Mouse (Mus musculus): ENCODE data around the gene Kcnb1. TPM values are rescaled to one million over a fixed set of nuclear protein-coding genes. Genes with fewer than 3 reads are reported as not detected.
"Not testable (repeated sequence)": the region's sequence is repeated elsewhere in the genome, so short reads cannot be mapped to it uniquely, and the experiment has no call there.

Kcnb1 gene
- polyA plus RNA-seq, 1 experiment from 2014 or later = 3.5 TPM

GRCm38 (mm10) chr2:167212089-167212488, 22.1 kb upstream of the Kcnb1 start:
- H3K4me2 ChIP-seq (replicated peaks) = no peak overlapping the region
- H3K27me3 ChIP-seq (ENCODE audit: control insufficient read depth, insufficient read depth, low read length) = no peaks in the 10 kb centered on the region
- ATAC-seq (ENCODE audit: low FRiP score) (no peak), DNase-seq (ENCODE audit: low spot score) (no peak)
- 93% methylated on average over 3 of the region's 3 CpGs for WGBS
- no peak overlapping the region for H3K4me3 ChIP-seq (replicated peaks; ENCODE audit: low read length)
- no peaks in the 10 kb centered on the region for H3K9me3 ChIP-seq (ENCODE audit: control insufficient read depth, low read length)
- H3K9ac ChIP-seq = no peak overlapping the region
- no peaks in the 10 kb centered on the region for H3K4me1 ChIP-seq (replicated peaks; ENCODE audit: control insufficient read depth, insufficient read depth, low read length)
- H3K36me3 ChIP-seq (replicated peaks; ENCODE audit: control insufficient read depth, insufficient read depth) = no peaks in the 10 kb centered on the region
- H3K27ac ChIP-seq = no peak overlapping the region

- Histone ChIP-seq H3K4me3 (replicated peaks; ENCODE audit: low read length) (no peak overlapping the region), H3K36me3 (replicated peaks; ENCODE audit: control insufficient read depth, insufficient read depth) (no peaks in the 10 kb centered on the region), H3K9me3 (ENCODE audit: control insufficient read depth, low read length) (no peaks in the 10 kb centered on the region), H3K4me1 (replicated peaks; ENCODE audit: control insufficient read depth, insufficient read depth, low read length) (no peaks in the 10 kb centered on the region), H3K27me3 (ENCODE audit: control insufficient read depth, insufficient read depth, low read length) (no peaks in the 10 kb centered on the region), H3K27ac (no peak overlapping the region), H3K4me2 (replicated peaks) (no peak overlapping the region), H3K9ac (no peak overlapping the region)
- ATAC-seq (ENCODE audit: low FRiP score) = no peak
- 72% methylated on average over 9 of the region's 9 CpGs for WGBS
- no peak for DNase-seq (ENCODE audit: low spot score)
Measured at GRCm38 (mm10) chr2:167209900-167210299, 19.9 kb upstream of the Kcnb1 start.

- WGBS = 85% methylated on average over 3 of the region's 3 CpGs
Measured at GRCm38 (mm10) chr2:167208984-167209383, 19.0 kb upstream of the Kcnb1 start.

GRCm38 (mm10) chr2:167205918-167206629, 16.1 kb upstream of the Kcnb1 start:
- no peaks in the 10 kb centered on the region for H3K36me3 ChIP-seq (replicated peaks; ENCODE audit: control insufficient read depth, insufficient read depth)
- WGBS = 91% methylated on average over 18 of the region's 18 CpGs
- H3K4me3 ChIP-seq (replicated peaks; ENCODE audit: low read length) = no peak overlapping the region
- H3K9me3 ChIP-seq (ENCODE audit: control insufficient read depth, low read length) = no peaks in the 10 kb centered on the region
- peaks cover 14% of the 10 kb centered on the region for H3K4me1 ChIP-seq (replicated peaks; ENCODE audit: control insufficient read depth, insufficient read depth, low read length)
- H3K9ac ChIP-seq = no peak overlapping the region
- no peaks in the 10 kb centered on the region for H3K27me3 ChIP-seq (ENCODE audit: control insufficient read depth, insufficient read depth, low read length)
- ATAC-seq (ENCODE audit: low FRiP score) (no peak), DNase-seq (ENCODE audit: low spot score) (no peak)
- no peak overlapping the region for H3K4me2 ChIP-seq (replicated peaks)
- no peak overlapping the region for H3K27ac ChIP-seq

More at GRCm38 (mm10) chr2:167208984-167209383, 19.0 kb upstream of the Kcnb1 start:
- H3K4me2 ChIP-seq (replicated peaks) = no peak overlapping the region
- no peak overlapping the region for H3K4me3 ChIP-seq (replicated peaks; ENCODE audit: low read length)
- H3K27me3 ChIP-seq (ENCODE audit: control insufficient read depth, insufficient read depth, low read length) = no peaks in the 10 kb centered on the region
- H3K36me3 ChIP-seq (replicated peaks; ENCODE audit: control insufficient read depth, insufficient read depth) = no peaks in the 10 kb centered on the region
- ATAC-seq (ENCODE audit: low FRiP score) (no peak), DNase-seq (ENCODE audit: low spot score) (no peak)
- H3K9me3 ChIP-seq (ENCODE audit: control insufficient read depth, low read length) = no peaks in the 10 kb centered on the region
- H3K4me1 ChIP-seq (replicated peaks; ENCODE audit: control insufficient read depth, insufficient read depth, low read length) = no peaks in the 10 kb centered on the region
- H3K9ac ChIP-seq = no peak overlapping the region
- H3K27ac ChIP-seq = no peak overlapping the region

- H3K27me3 ChIP-seq (ENCODE audit: control insufficient read depth, insufficient read depth, low read length); ATAC-seq (ENCODE audit: low FRiP score); H3K9me3 ChIP-seq (ENCODE audit: control insufficient read depth, low read length); H3K4me2 ChIP-seq (replicated peaks); H3K4me3 ChIP-seq (replicated peaks; ENCODE audit: low read length); H3K9ac ChIP-seq; H3K36me3 ChIP-seq (replicated peaks; ENCODE audit: control insufficient read depth, insufficient read depth); H3K27ac ChIP-seq; DNase-seq (ENCODE audit: low spot score): not testable (repeated sequence)
- 86% methylated on average over 5 of the region's 5 CpGs for WGBS
- peaks cover 19% of the 10 kb centered on the region for H3K4me1 ChIP-seq (replicated peaks; ENCODE audit: control insufficient read depth, insufficient read depth, low read length)
Measured at GRCm38 (mm10) chr2:167204686-167205085, 14.7 kb upstream of the Kcnb1 start.

GRCm38 (mm10) chr2:167203505-167204166, 13.7 kb upstream of the Kcnb1 start:
- Histone ChIP-seq H3K4me1 (replicated peaks; ENCODE audit: control insufficient read depth, insufficient read depth, low read length) (peaks cover 24% of the 10 kb centered on the region), H3K27me3 (ENCODE audit: control insufficient read depth, insufficient read depth, low read length) (no peaks in the 10 kb centered on the region), H3K27ac (no peak overlapping the region), H3K4me2 (replicated peaks) (no peak overlapping the region), H3K4me3 (replicated peaks; ENCODE audit: low read length) (no peak overlapping the region), H3K9ac (no peak overlapping the region), H3K9me3 (ENCODE audit: control insufficient read depth, low read length) (no peaks in the 10 kb centered on the region), H3K36me3 (replicated peaks; ENCODE audit: control insufficient read depth, insufficient read depth) (no peaks in the 10 kb centered on the region)
- WGBS = 80% methylated on average over 7 of the region's 7 CpGs
- ATAC-seq (ENCODE audit: low FRiP score) = no peak
- DNase-seq (ENCODE audit: low spot score) = no peak

GRCm38 (mm10) chr2:167201463-167202291, 11.7 kb upstream of the Kcnb1 start:
- no peaks in the 10 kb centered on the region for H3K36me3 ChIP-seq (replicated peaks; ENCODE audit: control insufficient read depth, insufficient read depth)
- H3K4me1 ChIP-seq (replicated peaks; ENCODE audit: control insufficient read depth, insufficient read depth, low read length) = peaks cover 26% of the 10 kb centered on the region
- H3K9me3 ChIP-seq (ENCODE audit: control insufficient read depth, low read length) = no peaks in the 10 kb centered on the region
- peak overlapping the region; percentile 91 for H3K27ac ChIP-seq
- no peaks in the 10 kb centered on the region for H3K27me3 ChIP-seq (ENCODE audit: control insufficient read depth, insufficient read depth, low read length)
- no peak overlapping the region for H3K4me3 ChIP-seq (replicated peaks; ENCODE audit: low read length)
- peak overlapping the region; percentile 12 for H3K9ac ChIP-seq
- DNase-seq (ENCODE audit: low spot score) (peak; percentile 81), ATAC-seq (ENCODE audit: low FRiP score) (peak; percentile 61)
- peak overlapping the region; percentile 40 for H3K4me2 ChIP-seq (replicated peaks)
- WGBS = 20% methylated on average over 16 of the region's 16 CpGs

GRCm38 (mm10) chr2:167198660-167199427, 8.9 kb upstream of the Kcnb1 start:
- 33% methylated on average over 13 of the region's 13 CpGs for WGBS

More at GRCm38 (mm10) chr2:167198660-167199427, 8.9 kb upstream of the Kcnb1 start:
- Histone ChIP-seq H3K4me2 (replicated peaks) (no peak overlapping the region), H3K4me1 (replicated peaks; ENCODE audit: control insufficient read depth, insufficient read depth, low read length) (peaks cover 26% of the 10 kb centered on the region), H3K9me3 (ENCODE audit: control insufficient read depth, low read length) (no peaks in the 10 kb centered on the region), H3K27ac (no peak overlapping the region), H3K9ac (no peak overlapping the region), H3K4me3 (replicated peaks; ENCODE audit: low read length) (no peak overlapping the region), H3K27me3 (ENCODE audit: control insufficient read depth, insufficient read depth, low read length) (no peaks in the 10 kb centered on the region), H3K36me3 (replicated peaks; ENCODE audit: control insufficient read depth, insufficient read depth) (no peaks in the 10 kb centered on the region)
- ATAC-seq (ENCODE audit: low FRiP score) (no peak), DNase-seq (ENCODE audit: low spot score) (no peak)
